Mouse (Mus musculus): ENCODE measurements around the gene Rgs9. TPM values are rescaled to one million over a fixed set of nuclear protein-coding genes. Genes with fewer than 3 reads are reported as not detected.
"Not testable (repeated sequence)": the region's sequence is repeated elsewhere in the genome, so short reads cannot be mapped to it uniquely, and the experiment has no call there.

Gene Rgs9
- polyA plus RNA-seq, 2 experiments from 2014 or later, result 3.3 to 5.5 TPM

GRCm38 (mm10) chr11:109305680-109306079 is 7.8 kb upstream of the Rgs9 start:
- ATAC-seq, result no peak

- ATAC-seq, result no peak
Measured at GRCm38 (mm10) chr11:109302338-109302737, 4.4 kb upstream of the Rgs9 start.

- no peak for ATAC-seq
Measured at GRCm38 (mm10) chr11:109297031-109297430, 898 bp downstream of the Rgs9 start.

- no peak for ATAC-seq
Measured at GRCm38 (mm10) chr11:109292056-109292455, 5.9 kb downstream of the Rgs9 start.

GRCm38 (mm10) chr11:109289378-109289777 is 8.6 kb downstream of the Rgs9 start:
- ATAC-seq, result not testable (repeated sequence)

- no peak for ATAC-seq
Measured at GRCm38 (mm10) chr11:109284811-109285210, 13.1 kb downstream of the Rgs9 start.

- no peak for ATAC-seq
Measured at GRCm38 (mm10) chr11:109278186-109278585, 19.7 kb downstream of the Rgs9 start.

GRCm38 (mm10) chr11:109271399-109271798 is 26.5 kb downstream of the Rgs9 start:
- peak; percentile 34 for ATAC-seq

- ATAC-seq, result no peak
Measured at GRCm38 (mm10) chr11:109270366-109270765, 27.6 kb downstream of the Rgs9 start.

- ATAC-seq, result peak; percentile 77
Measured at GRCm38 (mm10) chr11:109269662-109270341, 28.1 kb downstream of the Rgs9 start.

- peak; percentile 41 for ATAC-seq
Measured at GRCm38 (mm10) chr11:109269283-109269661, 28.7 kb downstream of the Rgs9 start.

GRCm38 (mm10) chr11:109266161-109266910 is 31.6 kb downstream of the Rgs9 start:
- no peak for ATAC-seq

- ATAC-seq, result no peak
Measured at GRCm38 (mm10) chr11:109264159-109264768, 33.7 kb downstream of the Rgs9 start.

- ATAC-seq, result no peak
Measured at GRCm38 (mm10) chr11:109260561-109260960, 37.4 kb downstream of the Rgs9 start.

- no peak for ATAC-seq
Measured at GRCm38 (mm10) chr11:109258941-109259910, 38.7 kb downstream of the Rgs9 start.

- ATAC-seq, result no peak
Measured at GRCm38 (mm10) chr11:109257824-109258223, 40.1 kb downstream of the Rgs9 start.

- no peak for ATAC-seq
Measured at GRCm38 (mm10) chr11:109255022-109255421, 42.9 kb downstream of the Rgs9 start.

GRCm38 (mm10) chr11:109252483-109252882 is 45.4 kb downstream of the Rgs9 start:
- ATAC-seq, result no peak

GRCm38 (mm10) chr11:109250566-109250965 is 47.4 kb downstream of the Rgs9 start:
- no peak for ATAC-seq

- ATAC-seq, result peak; percentile 76
Measured at GRCm38 (mm10) chr11:109246920-109247319, 51.0 kb downstream of the Rgs9 start.

GRCm38 (mm10) chr11:109244635-109245360 is 53.1 kb downstream of the Rgs9 start:
- ATAC-seq, result peak; percentile 66

- no peak for ATAC-seq
Measured at GRCm38 (mm10) chr11:109240126-109240525, 57.8 kb downstream of the Rgs9 start.
